Mouse (Mus musculus) urinary bladder, postnatal 25 days (tissue): ENCODE data around the gene Cdk2.

Experiments
- DNase-seq: peaks from one replicate; pipeline ENCODE4 v3.0.0; 2022; ENCODE audit warnings: low spot score

Cdk2 gene

DNA sequence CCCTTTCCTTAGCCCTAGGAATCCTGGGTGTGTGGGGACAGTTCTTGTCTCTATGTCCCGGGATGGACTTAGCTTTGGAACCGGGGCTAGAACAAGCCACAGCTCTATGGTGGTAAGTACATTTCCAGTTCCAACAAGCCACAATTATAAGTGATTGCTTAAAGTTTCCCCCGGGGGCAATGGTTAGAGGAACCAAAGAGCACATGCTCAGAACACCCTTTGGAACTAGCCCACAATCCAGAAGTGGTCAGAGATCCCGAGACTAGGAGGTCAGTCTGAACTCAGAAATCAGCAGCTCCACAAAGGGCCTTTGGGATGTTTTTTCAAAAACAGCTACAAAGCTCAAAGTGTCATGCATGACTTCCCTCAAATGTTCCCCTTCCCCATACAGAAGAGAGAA, 51.0 kb downstream of the Cdk2 start:
- DNase-seq, result no peak
